Mouse (Mus musculus): ENCODE results near the gene Polr3gl. TPM values are rescaled to one million over a fixed set of nuclear protein-coding genes. Genes with fewer than 3 reads are reported as not detected.
A peak's percentile ranks its signal among the peaks of the same experiment; 100 is the strongest.

The Polr3gl gene
- polyA plus RNA-seq, 1 experiment from 2014 or later, result 8.9 TPM

DNA sequence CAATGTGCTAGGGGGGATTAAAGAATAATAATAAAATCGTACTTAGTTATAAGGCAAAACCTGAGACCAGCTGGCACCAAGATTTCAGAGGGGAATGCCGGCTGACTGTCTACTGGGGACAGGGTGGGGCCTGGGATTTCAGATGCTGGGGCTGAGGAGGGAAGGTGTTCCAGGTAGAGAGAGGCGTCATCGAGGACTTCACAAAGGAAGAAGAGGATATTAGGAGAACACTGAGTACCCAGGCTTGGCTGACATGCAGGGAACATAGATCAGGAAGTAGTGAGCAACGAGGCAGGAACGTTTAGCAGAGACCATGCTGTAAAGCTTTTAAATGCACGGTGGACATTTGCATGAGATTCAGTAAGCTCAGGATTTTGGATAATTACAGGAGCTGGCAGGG, 42.1 kb downstream of the Polr3gl start:
- Histone ChIP-seq H3K36me3 (ENCODE audit: control insufficient read depth, insufficient read depth, low read length) (no peaks in the 10 kb centered on the region), H3K27me3 (replicated peaks; ENCODE audit: control insufficient read depth, insufficient read depth, low read length) (no peaks in the 10 kb centered on the region), H3K27ac (replicated peaks; ENCODE audit: low read depth, low read length) (no peak overlapping the region; the same call in 1 of the 2 replicates), H3K9ac (ENCODE audit: low read depth, low read length) (no peak overlapping the region), H3K9me3 (ENCODE audit: control insufficient read depth, low read length) (no peaks in the 10 kb centered on the region), H3K4me2 (ENCODE audit: low read depth, low read length) (no peak overlapping the region), H3K4me1 (ENCODE audit: control insufficient read depth, insufficient read depth, low read length) (peaks cover 12% of the 10 kb centered on the region), H3K4me3 (ENCODE audit: low read depth, low read length) (no peak overlapping the region)
- no peak for DNase-seq (ENCODE audit: low spot score)
- 68% methylated on average over 7 of the region's 7 CpGs for WGBS
- no peak for ATAC-seq (ENCODE audit: low read depth)

DNA sequence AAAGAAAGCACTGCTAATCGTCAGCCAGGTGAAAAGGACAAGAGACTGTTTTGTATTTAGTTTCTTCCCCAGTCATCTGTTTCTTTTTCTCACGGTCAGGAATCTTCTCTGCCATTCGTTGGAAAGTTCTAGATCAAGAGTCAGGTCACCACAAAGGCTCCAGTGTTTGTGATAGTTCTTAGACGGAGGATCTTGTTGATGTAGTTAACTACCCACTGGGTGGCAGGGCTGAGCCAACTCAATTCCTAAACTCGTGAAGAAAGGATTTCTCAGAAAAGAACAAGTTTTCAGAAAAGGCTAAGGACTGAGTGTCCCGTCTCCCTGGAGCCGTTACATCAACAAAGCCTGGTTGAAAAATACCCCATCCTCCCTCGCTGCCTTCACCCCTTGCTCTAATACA, 42.8 kb downstream of the Polr3gl start:
- Histone ChIP-seq H3K27me3 (replicated peaks; ENCODE audit: control insufficient read depth, insufficient read depth, low read length) (no peaks in the 10 kb centered on the region), H3K9me3 (ENCODE audit: control insufficient read depth, low read length) (no peaks in the 10 kb centered on the region), H3K4me1 (ENCODE audit: control insufficient read depth, insufficient read depth, low read length) (peaks cover 12% of the 10 kb centered on the region), H3K36me3 (ENCODE audit: control insufficient read depth, insufficient read depth, low read length) (no peaks in the 10 kb centered on the region), H3K4me2 (ENCODE audit: low read depth, low read length) (0 out of 2 replicates have a peak overlapping the region, but pooled peaks have one; percentile 5), H3K27ac (replicated peaks; ENCODE audit: low read depth, low read length) (peak overlapping the region; percentile 46; the same call in 1 of the 2 replicates), H3K4me3 (ENCODE audit: low read depth, low read length) (no peak overlapping the region), H3K9ac (ENCODE audit: low read depth, low read length) (peak overlapping the region; percentile 47; the same call in 1 of the 2 replicates)
- 8% methylated on average over 8 of the region's 8 CpGs for WGBS
- ATAC-seq (ENCODE audit: low read depth), result 0 out of 2 replicates have a peak, but pooled peaks have one; percentile 17
- DNase-seq (ENCODE audit: low spot score), result peak; percentile 84

DNA sequence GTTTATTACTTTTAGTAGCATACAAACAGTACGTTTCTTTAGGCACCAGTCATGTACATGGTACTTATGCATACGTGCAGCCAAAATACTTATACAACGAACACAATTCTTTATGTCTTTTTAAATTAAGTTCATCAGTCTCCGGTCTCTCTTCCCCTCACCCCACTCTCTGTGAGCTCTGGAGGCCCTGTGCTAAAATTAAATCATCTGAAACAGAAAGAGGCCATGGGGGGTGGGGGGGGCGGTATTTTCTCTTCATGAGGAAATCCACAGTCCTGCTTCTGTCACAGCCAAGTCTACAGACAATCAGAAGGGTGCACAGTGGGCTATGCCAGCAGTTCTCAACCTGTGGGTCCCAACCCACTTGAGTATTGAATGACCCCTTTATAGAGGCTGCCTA, 44.6 kb downstream of the Polr3gl start:
- WGBS, result 71% methylated on average over 5 of the region's 5 CpGs
- DNase-seq (ENCODE audit: low spot score) (no peak), ATAC-seq (ENCODE audit: low read depth) (no peak)
- H3K27me3 ChIP-seq (replicated peaks; ENCODE audit: control insufficient read depth, insufficient read depth, low read length), result no peaks in the 10 kb centered on the region
- H3K4me3 ChIP-seq (ENCODE audit: low read depth, low read length), result no peak overlapping the region
- H3K27ac ChIP-seq (replicated peaks; ENCODE audit: low read depth, low read length), result no peak overlapping the region
- no peak overlapping the region for H3K9ac ChIP-seq (ENCODE audit: low read depth, low read length)
- H3K9me3 ChIP-seq (ENCODE audit: control insufficient read depth, low read length), result no peaks in the 10 kb centered on the region
- no peaks in the 10 kb centered on the region for H3K36me3 ChIP-seq (ENCODE audit: control insufficient read depth, insufficient read depth, low read length)
- no peak overlapping the region for H3K4me2 ChIP-seq (ENCODE audit: low read depth, low read length)
- H3K4me1 ChIP-seq (ENCODE audit: control insufficient read depth, insufficient read depth, low read length), result no peaks in the 10 kb centered on the region

DNA sequence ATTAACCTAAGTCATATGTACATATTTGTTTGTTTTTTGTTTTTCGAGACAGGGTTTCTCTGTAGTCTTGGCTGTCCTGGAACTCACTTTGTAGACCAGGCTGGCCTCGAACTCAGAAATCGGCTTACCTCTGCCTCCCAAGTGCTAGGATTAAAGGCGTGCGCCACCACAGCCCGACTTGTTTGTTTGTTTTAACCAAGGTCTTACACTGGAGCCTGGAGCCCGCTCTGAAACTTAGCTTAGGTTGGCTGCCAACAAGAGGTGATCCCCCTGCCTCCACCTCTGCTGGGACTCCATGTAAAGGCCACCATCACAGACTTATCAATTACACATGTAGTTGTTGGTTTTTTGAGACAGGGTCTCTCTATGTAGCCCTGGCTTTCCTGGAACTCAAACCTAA, 45.2 kb downstream of the Polr3gl start:
- no peaks in the 10 kb centered on the region for H3K9me3 ChIP-seq (ENCODE audit: control insufficient read depth, low read length)
- no peak overlapping the region for H3K4me3 ChIP-seq (ENCODE audit: low read depth, low read length)
- no peaks in the 10 kb centered on the region for H3K36me3 ChIP-seq (ENCODE audit: control insufficient read depth, insufficient read depth, low read length)
- WGBS, result 76% methylated on average over 7 of the region's 7 CpGs
- no peaks in the 10 kb centered on the region for H3K27me3 ChIP-seq (replicated peaks; ENCODE audit: control insufficient read depth, insufficient read depth, low read length)
- H3K27ac ChIP-seq (replicated peaks; ENCODE audit: low read depth, low read length), result no peak overlapping the region
- no peaks in the 10 kb centered on the region for H3K4me1 ChIP-seq (ENCODE audit: control insufficient read depth, insufficient read depth, low read length)
- DNase-seq (ENCODE audit: low spot score) (no peak), ATAC-seq (ENCODE audit: low read depth) (no peak)
- H3K9ac ChIP-seq (ENCODE audit: low read depth, low read length), result no peak overlapping the region
- H3K4me2 ChIP-seq (ENCODE audit: low read depth, low read length), result no peak overlapping the region

DNA sequence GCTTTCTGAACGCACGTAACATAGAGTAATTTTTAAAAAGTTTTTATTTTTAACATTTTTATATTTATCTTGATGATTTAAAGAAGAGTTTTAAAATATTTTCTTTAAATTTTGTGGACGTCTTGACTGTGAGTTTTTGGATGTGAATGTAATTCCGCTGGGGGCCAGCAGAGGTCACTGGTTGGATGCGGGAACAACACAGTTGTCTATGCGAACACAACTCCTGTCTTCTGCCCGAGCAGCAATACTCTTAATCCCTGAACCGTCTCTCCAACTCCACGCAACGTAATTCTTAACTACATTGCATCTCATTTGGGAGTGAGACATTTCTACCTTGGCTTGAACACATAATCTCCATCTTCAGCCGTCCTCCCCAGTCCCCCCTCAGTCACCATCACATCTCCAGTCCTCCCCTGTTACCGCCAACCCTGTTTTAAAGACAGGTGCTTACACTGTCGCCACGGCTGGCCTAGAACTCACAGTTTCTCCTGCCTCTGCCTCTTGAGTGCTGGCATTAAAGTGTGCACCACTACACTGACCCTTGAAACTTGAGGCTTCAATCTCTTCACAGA, 46.5 kb downstream of the Polr3gl start:
- H3K9me3 ChIP-seq (ENCODE audit: control insufficient read depth, low read length), result no peaks in the 10 kb centered on the region
- H3K4me3 ChIP-seq (ENCODE audit: low read depth, low read length), result no peak overlapping the region
- DNase-seq (ENCODE audit: low spot score) (peak; percentile 71), ATAC-seq (ENCODE audit: low read depth) (0 out of 2 replicates have a peak, but pooled peaks have one; percentile 56)
- H3K27ac ChIP-seq (replicated peaks; ENCODE audit: low read depth, low read length), result no peak overlapping the region
- H3K9ac ChIP-seq (ENCODE audit: low read depth, low read length), result no peak overlapping the region
- no peaks in the 10 kb centered on the region for H3K4me1 ChIP-seq (ENCODE audit: control insufficient read depth, insufficient read depth, low read length)
- peak overlapping the region; percentile 38; the same call in 1 of the 2 replicates for H3K4me2 ChIP-seq (ENCODE audit: low read depth, low read length)
- H3K27me3 ChIP-seq (replicated peaks; ENCODE audit: control insufficient read depth, insufficient read depth, low read length), result no peaks in the 10 kb centered on the region
- H3K36me3 ChIP-seq (ENCODE audit: control insufficient read depth, insufficient read depth, low read length), result no peaks in the 10 kb centered on the region
- WGBS, result 9% methylated on average over 14 of the region's 14 CpGs

DNA sequence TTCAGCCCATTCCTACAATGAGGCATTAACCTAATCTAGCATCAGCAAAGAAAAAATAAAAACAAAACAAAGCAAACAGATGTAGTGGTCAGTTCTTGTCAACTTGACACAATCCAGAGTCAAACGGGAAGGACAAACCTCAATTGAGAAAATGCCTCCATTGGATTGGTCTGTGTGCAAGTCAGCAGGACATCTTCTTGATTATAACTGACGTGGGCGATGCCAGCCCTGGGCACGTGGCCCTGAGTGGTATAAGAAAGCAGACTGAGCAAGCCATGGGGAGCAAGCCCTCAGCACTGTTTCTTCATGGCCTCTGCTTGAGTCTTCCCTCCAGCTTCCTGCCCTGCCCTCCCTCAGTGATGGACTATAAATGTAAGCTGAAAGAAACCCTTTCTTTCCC, 47.1 kb downstream of the Polr3gl start:
- WGBS, result 55% methylated on average over 4 of the region's 4 CpGs
- no peaks in the 10 kb centered on the region for H3K9me3 ChIP-seq (ENCODE audit: control insufficient read depth, low read length)
- H3K4me2 ChIP-seq (ENCODE audit: low read depth, low read length), result no peak overlapping the region
- no peak overlapping the region for H3K27ac ChIP-seq (replicated peaks; ENCODE audit: low read depth, low read length)
- no peaks in the 10 kb centered on the region for H3K27me3 ChIP-seq (replicated peaks; ENCODE audit: control insufficient read depth, insufficient read depth, low read length)
- no peaks in the 10 kb centered on the region for H3K36me3 ChIP-seq (ENCODE audit: control insufficient read depth, insufficient read depth, low read length)
- no peak overlapping the region for H3K9ac ChIP-seq (ENCODE audit: low read depth, low read length)
- no peaks in the 10 kb centered on the region for H3K4me1 ChIP-seq (ENCODE audit: control insufficient read depth, insufficient read depth, low read length)
- ATAC-seq (ENCODE audit: low read depth) (0 out of 2 replicates have a peak, but pooled peaks have one; percentile 10), DNase-seq (ENCODE audit: low spot score) (no peak)
- H3K4me3 ChIP-seq (ENCODE audit: low read depth, low read length), result no peak overlapping the region

DNA sequence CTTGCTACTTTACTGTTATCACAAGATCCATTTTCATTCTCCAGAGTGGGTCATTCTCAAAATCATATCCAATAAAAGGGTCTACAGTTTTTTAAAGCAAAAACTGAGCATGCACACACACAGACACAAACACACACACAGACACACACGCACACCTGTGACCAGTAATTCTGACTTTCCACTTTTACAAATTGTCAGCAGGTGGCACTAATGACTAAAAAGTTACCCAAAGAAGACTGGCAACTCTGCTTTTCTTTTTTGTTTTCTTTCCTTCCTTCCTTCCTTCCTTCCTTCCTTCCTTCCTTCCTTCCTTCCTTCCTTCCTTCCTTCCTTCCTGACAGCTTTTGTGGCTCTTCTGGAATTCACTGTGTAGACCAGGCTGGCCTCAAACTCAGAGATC, 48.4 kb downstream of the Polr3gl start:
- Histone ChIP-seq H3K36me3 (ENCODE audit: control insufficient read depth, insufficient read depth, low read length) (no peaks in the 10 kb centered on the region), H3K9me3 (ENCODE audit: control insufficient read depth, low read length) (no peaks in the 10 kb centered on the region), H3K4me3 (ENCODE audit: low read depth, low read length) (no peak overlapping the region), H3K9ac (ENCODE audit: low read depth, low read length) (no peak overlapping the region), H3K4me2 (ENCODE audit: low read depth, low read length) (no peak overlapping the region), H3K27me3 (replicated peaks; ENCODE audit: control insufficient read depth, insufficient read depth, low read length) (no peaks in the 10 kb centered on the region), H3K4me1 (ENCODE audit: control insufficient read depth, insufficient read depth, low read length) (no peaks in the 10 kb centered on the region), H3K27ac (replicated peaks; ENCODE audit: low read depth, low read length) (no peak overlapping the region)
- WGBS, result 31% methylated on average over 1 of the region's 1 CpGs
- ATAC-seq (ENCODE audit: low read depth) (no peak), DNase-seq (ENCODE audit: low spot score) (no peak)

DNA sequence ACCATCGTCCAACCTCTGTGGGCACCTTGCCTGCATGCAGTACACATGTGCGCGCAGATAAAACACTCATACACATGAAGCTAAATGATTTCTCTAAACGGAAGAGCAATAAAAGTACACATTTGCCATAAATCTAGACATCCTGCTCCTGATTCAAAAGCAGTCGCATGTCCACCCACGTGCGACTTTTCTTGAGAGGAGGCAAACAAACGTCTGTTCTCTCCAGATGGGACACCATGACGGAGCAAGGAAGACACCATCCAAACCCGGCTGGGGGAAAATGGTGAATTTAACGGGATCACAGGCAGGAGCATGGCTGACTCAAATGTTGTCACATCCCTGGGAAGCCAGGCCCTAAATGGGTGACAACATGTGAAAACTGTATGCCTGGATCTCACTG, 50.6 kb downstream of the Polr3gl start:
- Histone ChIP-seq H3K4me2 (ENCODE audit: low read depth, low read length) (no peak overlapping the region), H3K4me3 (ENCODE audit: low read depth, low read length) (no peak overlapping the region), H3K9ac (ENCODE audit: low read depth, low read length) (no peak overlapping the region), H3K9me3 (ENCODE audit: control insufficient read depth, low read length) (no peaks in the 10 kb centered on the region), H3K27ac (replicated peaks; ENCODE audit: low read depth, low read length) (no peak overlapping the region), H3K36me3 (ENCODE audit: control insufficient read depth, insufficient read depth, low read length) (no peaks in the 10 kb centered on the region), H3K4me1 (ENCODE audit: control insufficient read depth, insufficient read depth, low read length) (no peaks in the 10 kb centered on the region), H3K27me3 (replicated peaks; ENCODE audit: control insufficient read depth, insufficient read depth, low read length) (no peaks in the 10 kb centered on the region)
- 83% methylated on average over 11 of the region's 11 CpGs for WGBS
- DNase-seq (ENCODE audit: low spot score) (no peak), ATAC-seq (ENCODE audit: low read depth) (no peak)

DNA sequence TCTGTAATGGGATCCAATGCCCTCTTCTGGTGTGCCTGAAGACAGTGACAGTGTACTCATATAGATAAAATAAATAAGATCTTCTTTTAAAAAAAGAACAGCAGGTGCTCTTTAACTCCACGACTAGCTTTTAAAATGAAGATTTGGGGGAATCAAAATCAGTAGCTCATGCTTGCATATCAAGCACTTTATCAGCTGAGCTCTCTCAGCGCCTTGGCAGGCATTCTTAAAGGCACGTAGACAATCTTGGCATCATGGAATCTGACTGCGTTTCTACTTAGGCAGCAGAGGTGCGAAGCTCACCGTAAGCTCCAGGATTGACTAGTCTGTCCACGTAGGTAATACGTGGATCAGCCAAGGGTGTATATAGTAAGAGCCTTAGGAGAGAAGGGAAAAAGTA, 51.4 kb downstream of the Polr3gl start:
- Histone ChIP-seq H3K4me3 (ENCODE audit: low read depth, low read length) (no peak overlapping the region), H3K27me3 (replicated peaks; ENCODE audit: control insufficient read depth, insufficient read depth, low read length) (no peaks in the 10 kb centered on the region), H3K4me2 (ENCODE audit: low read depth, low read length) (no peak overlapping the region), H3K36me3 (ENCODE audit: control insufficient read depth, insufficient read depth, low read length) (no peaks in the 10 kb centered on the region), H3K4me1 (ENCODE audit: control insufficient read depth, insufficient read depth, low read length) (no peaks in the 10 kb centered on the region), H3K9me3 (ENCODE audit: control insufficient read depth, low read length) (no peaks in the 10 kb centered on the region), H3K27ac (replicated peaks; ENCODE audit: low read depth, low read length) (no peak overlapping the region), H3K9ac (ENCODE audit: low read depth, low read length) (no peak overlapping the region)
- DNase-seq (ENCODE audit: low spot score) (no peak), ATAC-seq (ENCODE audit: low read depth) (no peak)
- 70% methylated on average over 8 of the region's 8 CpGs for WGBS

Measured in embryonic facial prominence, embryonic 14.5 days (tissue).